Mouse (Mus musculus) kidney, embryonic 16.5 days (tissue): ENCODE measurements around the gene Sys1. TPM values are rescaled to one million over a fixed set of nuclear protein-coding genes. Genes with fewer than 3 reads are reported as not detected.

ENCODE experiments used
- ATAC-seq: fragments of 200-750 bp; cut with Nextera tagmentation; 2 replicates; pipeline ENCODE4 v1.8.0; 2017; ENCODE audit warnings: moderate TSS enrichment; ENCODE audit not compliant: low FRiP score, low TSS enrichment
- H3K27ac ChIP-seq: fragments of 300-500 bp; sonication (generic); 2 replicates; pipeline ENCODE4 v1.5.1; 2014; ENCODE audit warnings: low read length
- H3K27me3 ChIP-seq: fragments of 300-500 bp; sonication (generic); 2 replicates; pipeline ENCODE4 v1.6.1; 2014; ENCODE audit warnings: low read length, control low read depth, mixed read lengths; ENCODE audit not compliant: insufficient read depth
- H3K36me3 ChIP-seq: fragments of 300-500 bp; sonication (generic); 2 replicates; pipeline ENCODE4 v1.6.1; 2014; ENCODE audit warnings: low read length, control low read depth, mixed read lengths; ENCODE audit not compliant: insufficient read depth
- H3K4me1 ChIP-seq: fragments of 300-500 bp; sonication (generic); 2 replicates; pipeline ENCODE4 v1.6.1; 2014; ENCODE audit warnings: low read length, control low read depth, mixed read lengths; ENCODE audit not compliant: insufficient read depth
- H3K4me2 ChIP-seq: fragments of 300-500 bp; sonication (generic); replicated peaks from 2 replicates; pipeline ENCODE4 v1.6.1; 2014; ENCODE audit warnings: low read depth, low read length
- H3K4me3 ChIP-seq: fragments of 300-500 bp; sonication (generic); 2 replicates; pipeline ENCODE4 v1.5.1; 2014; ENCODE audit warnings: mild to moderate bottlenecking, low read length
- H3K9ac ChIP-seq: fragments of 300-500 bp; sonication (generic); replicated peaks from 2 replicates; pipeline ENCODE4 v1.6.1; 2014; ENCODE audit warnings: low read length
- H3K9me3 ChIP-seq: fragments of 300-500 bp; sonication (generic); 2 replicates; pipeline ENCODE4 v1.6.1; 2016; ENCODE audit warnings: low read length, control low read depth
- WGBS: fragments of 180-500 bp; shearing (Covaris S2); extraction: QIAGEN DNeasy Blood & Tissue Kit; methylation state at CpG from one replicate; pipeline ENCODE4 v1.1.7; 2014; 5-methylcytosine and 5-hydroxymethylcytosine counted together
- polyA plus RNA-seq: library from polyadenylated mRNA; unstranded; fragments of >200 nt; fragmentation: Nextera tagmentation; extraction: Ambion mirVana; gene quantifications from 2 replicates; pipeline ENCODE4 v1.2.1, GENCODE M21; 2015

Gene Sys1
- polyA plus RNA-seq, 1 experiment from 2014 or later = 67.0 TPM

GRCm38 (mm10) chr2:164438257-164438656 lies 18.5 kb upstream of the Sys1 start:
- WGBS = 24% methylated on average over 8 of the region's 8 CpGs
- H3K9ac ChIP-seq = 0 out of 2 replicates have a peak overlapping the region, but pooled peaks have one; percentile 39
- peak overlapping the region; percentile 95 for H3K27ac ChIP-seq
- no peaks in the 10 kb centered on the region for H3K9me3 ChIP-seq
- no peaks in the 10 kb centered on the region for H3K36me3 ChIP-seq
- H3K4me2 ChIP-seq = peak overlapping the region; percentile 45
- peak overlapping the region; percentile 16 for H3K4me3 ChIP-seq
- no peak for ATAC-seq
- no peaks in the 10 kb centered on the region for H3K27me3 ChIP-seq
- peaks cover 83% of the 10 kb centered on the region for H3K4me1 ChIP-seq

GRCm38 (mm10) chr2:164439001-164439421 lies 17.8 kb upstream of the Sys1 start:
- peak overlapping the region; percentile 45 for H3K4me2 ChIP-seq
- H3K4me3 ChIP-seq = peak overlapping the region; percentile 16
- peak overlapping the region; percentile 95 for H3K27ac ChIP-seq
- peak overlapping the region; percentile 39; the same call in 1 of the 2 replicates for H3K9ac ChIP-seq
- H3K9me3 ChIP-seq = no peaks in the 10 kb centered on the region
- WGBS = 65% methylated on average over 3 of the region's 3 CpGs
- H3K36me3 ChIP-seq = no peaks in the 10 kb centered on the region
- no peak for ATAC-seq
- H3K27me3 ChIP-seq = no peaks in the 10 kb centered on the region
- peaks cover 83% of the 10 kb centered on the region for H3K4me1 ChIP-seq

- Histone ChIP-seq H3K27ac (0 out of 2 replicates have a peak overlapping the region, but pooled peaks have one; percentile 95), H3K27me3 (no peaks in the 10 kb centered on the region), H3K9ac (0 out of 2 replicates have a peak overlapping the region, but pooled peaks have one; percentile 82), H3K36me3 (no peaks in the 10 kb centered on the region), H3K4me3 (peak overlapping the region; percentile 76; the same call in 1 of the 2 replicates), H3K9me3 (no peaks in the 10 kb centered on the region), H3K4me2 (peak overlapping the region; percentile 58), H3K4me1 (peaks cover 70% of the 10 kb centered on the region)
- ATAC-seq = no peak
- 55% methylated on average over 5 of the region's 5 CpGs for WGBS
Observed at GRCm38 (mm10) chr2:164440314-164440713, 16.4 kb upstream of the Sys1 start.

- H3K9me3 ChIP-seq = no peaks in the 10 kb centered on the region
- H3K4me1 ChIP-seq = peaks cover 61% of the 10 kb centered on the region
Observed at GRCm38 (mm10) chr2:164441155-164441554, 15.6 kb upstream of the Sys1 start.

GRCm38 (mm10) chr2:164441731-164442130 lies 15.0 kb upstream of the Sys1 start:
- H3K27me3 ChIP-seq = no peaks in the 10 kb centered on the region
- 18% methylated on average over 7 of the region's 7 CpGs for WGBS
- no peaks in the 10 kb centered on the region for H3K9me3 ChIP-seq
- H3K9ac ChIP-seq = peak overlapping the region; percentile 82
- peak overlapping the region; percentile 58 for H3K4me2 ChIP-seq
- H3K27ac ChIP-seq = peak overlapping the region; percentile 87
- no peaks in the 10 kb centered on the region for H3K36me3 ChIP-seq
- peak overlapping the region; percentile 76 for H3K4me3 ChIP-seq
- no peak for ATAC-seq
- peaks cover 56% of the 10 kb centered on the region for H3K4me1 ChIP-seq

More at GRCm38 (mm10) chr2:164441155-164441554, 15.6 kb upstream of the Sys1 start:
- Histone ChIP-seq H3K27ac (peak overlapping the region; percentile 87), H3K27me3 (no peaks in the 10 kb centered on the region), H3K4me3 (peak overlapping the region; percentile 76), H3K4me2 (peak overlapping the region; percentile 58), H3K9ac (peak overlapping the region; percentile 82), H3K36me3 (no peaks in the 10 kb centered on the region)
- 24% methylated on average over 8 of the region's 8 CpGs for WGBS
- no peak for ATAC-seq

- H3K9me3 ChIP-seq = no peaks in the 10 kb centered on the region
- H3K9ac ChIP-seq = peak overlapping the region; percentile 82
- WGBS = 1% methylated on average over 29 of the region's 29 CpGs
- H3K4me3 ChIP-seq = peak overlapping the region; percentile 76
- H3K4me2 ChIP-seq = peak overlapping the region; percentile 58
- peak; percentile 66 for ATAC-seq
- no peaks in the 10 kb centered on the region for H3K27me3 ChIP-seq
- H3K36me3 ChIP-seq = no peaks in the 10 kb centered on the region
- H3K4me1 ChIP-seq = peaks cover 48% of the 10 kb centered on the region
- H3K27ac ChIP-seq = peak overlapping the region; percentile 87
Observed at GRCm38 (mm10) chr2:164442315-164443050, 14.3 kb upstream of the Sys1 start.

GRCm38 (mm10) chr2:164443051-164443437 lies 13.7 kb upstream of the Sys1 start:
- no peaks in the 10 kb centered on the region for H3K27me3 ChIP-seq
- 0% methylated on average over 26 of the region's 26 CpGs for WGBS
- H3K4me1 ChIP-seq = peaks cover 42% of the 10 kb centered on the region
- peak overlapping the region; percentile 82 for H3K9ac ChIP-seq
- no peaks in the 10 kb centered on the region for H3K36me3 ChIP-seq
- peak; percentile 95 for ATAC-seq
- peak overlapping the region; percentile 58 for H3K4me2 ChIP-seq
- H3K9me3 ChIP-seq = no peaks in the 10 kb centered on the region
- peak overlapping the region; percentile 76 for H3K4me3 ChIP-seq
- H3K27ac ChIP-seq = peak overlapping the region; percentile 87

GRCm38 (mm10) chr2:164443460-164444000 lies 13.2 kb upstream of the Sys1 start, which contains the start of gene Sdc4:
Sdc4 (minus strand) TSS chr2:164443887.
- peaks cover 38% of the 10 kb centered on the region for H3K4me1 ChIP-seq
- peak within 1 kb of the TSS; percentile 87 for H3K27ac ChIP-seq
- peak within 1 kb of the TSS; percentile 58 for H3K4me2 ChIP-seq
- no peaks in the 10 kb centered on the region for H3K36me3 ChIP-seq
- H3K9me3 ChIP-seq = no peaks in the 10 kb centered on the region
- peak within 1 kb of the TSS; percentile 76 for H3K4me3 ChIP-seq
- H3K27me3 ChIP-seq = no peaks in the 10 kb centered on the region
- H3K9ac ChIP-seq = peak within 1 kb of the TSS; percentile 82
- no peak for ATAC-seq
- WGBS = 8% methylated on average over 18 of the region's 18 CpGs

GRCm38 (mm10) chr2:164444701-164445100 lies 12.1 kb upstream of the Sys1 start:
- Histone ChIP-seq H3K4me1 (peaks cover 26% of the 10 kb centered on the region), H3K36me3 (no peaks in the 10 kb centered on the region), H3K9ac (no peak overlapping the region), H3K27me3 (no peaks in the 10 kb centered on the region), H3K27ac (no peak overlapping the region), H3K4me2 (no peak overlapping the region), H3K9me3 (no peaks in the 10 kb centered on the region), H3K4me3 (no peak overlapping the region)
- ATAC-seq = no peak
- WGBS = 81% methylated on average over 2 of the region's 2 CpGs
